Mouse (Mus musculus) brain, embryonic 18.5 days (tissue): ENCODE data around the gene Pten.
"Not testable (repeated sequence)": the region's sequence is repeated elsewhere in the genome, so short reads cannot be mapped to it uniquely, and the experiment has no call there.

ENCODE experiments used
- DNase-seq: peaks from one replicate; pipeline ENCODE4 v3.0.0-alpha.2; 2012; ENCODE audit warnings: low read depth, low spot score

The Pten gene

DNA sequence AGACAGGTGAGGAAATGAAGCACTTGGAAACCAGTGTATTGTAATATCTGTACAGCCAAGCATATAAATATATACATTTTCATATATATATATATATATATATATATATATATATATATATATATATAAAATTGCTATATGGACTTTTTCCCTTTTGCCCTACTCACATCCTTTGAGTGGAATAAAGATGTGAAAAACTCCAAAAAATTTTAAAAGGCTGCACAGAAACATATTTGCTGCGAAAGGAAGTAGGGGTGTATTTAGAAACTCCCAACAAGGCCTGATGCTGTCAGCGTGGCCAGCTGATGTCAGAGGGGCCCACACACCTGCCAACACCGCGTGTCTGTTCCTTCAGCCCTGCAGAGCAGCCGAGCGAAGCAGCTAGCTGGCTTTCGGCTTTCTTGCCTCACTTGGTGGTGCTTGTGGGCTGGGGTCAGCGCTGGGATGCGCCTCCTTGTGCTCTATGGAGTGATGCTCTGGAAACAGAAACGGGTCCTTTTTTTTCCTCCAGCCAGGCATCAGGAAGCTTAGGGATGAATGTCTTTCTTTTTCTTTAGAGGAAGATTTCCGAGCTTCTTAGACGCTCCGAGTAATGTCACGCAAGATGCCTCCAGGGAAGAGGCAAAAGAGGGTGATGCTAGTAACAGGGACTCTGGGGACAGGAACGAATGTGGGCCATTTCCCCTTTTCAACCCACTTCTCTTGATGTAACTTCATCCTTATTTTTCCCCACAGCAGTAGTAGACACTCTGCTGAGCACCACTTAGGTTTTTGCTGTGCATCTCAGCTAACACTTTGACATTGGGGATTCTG is 2.9 kb upstream of the Pten start:
- no peak for DNase-seq

- no peak for DNase-seq
Measured at GRCm38 (mm10) chr19:32755104-32755791, 2.0 kb upstream of the Pten start.

DNA sequence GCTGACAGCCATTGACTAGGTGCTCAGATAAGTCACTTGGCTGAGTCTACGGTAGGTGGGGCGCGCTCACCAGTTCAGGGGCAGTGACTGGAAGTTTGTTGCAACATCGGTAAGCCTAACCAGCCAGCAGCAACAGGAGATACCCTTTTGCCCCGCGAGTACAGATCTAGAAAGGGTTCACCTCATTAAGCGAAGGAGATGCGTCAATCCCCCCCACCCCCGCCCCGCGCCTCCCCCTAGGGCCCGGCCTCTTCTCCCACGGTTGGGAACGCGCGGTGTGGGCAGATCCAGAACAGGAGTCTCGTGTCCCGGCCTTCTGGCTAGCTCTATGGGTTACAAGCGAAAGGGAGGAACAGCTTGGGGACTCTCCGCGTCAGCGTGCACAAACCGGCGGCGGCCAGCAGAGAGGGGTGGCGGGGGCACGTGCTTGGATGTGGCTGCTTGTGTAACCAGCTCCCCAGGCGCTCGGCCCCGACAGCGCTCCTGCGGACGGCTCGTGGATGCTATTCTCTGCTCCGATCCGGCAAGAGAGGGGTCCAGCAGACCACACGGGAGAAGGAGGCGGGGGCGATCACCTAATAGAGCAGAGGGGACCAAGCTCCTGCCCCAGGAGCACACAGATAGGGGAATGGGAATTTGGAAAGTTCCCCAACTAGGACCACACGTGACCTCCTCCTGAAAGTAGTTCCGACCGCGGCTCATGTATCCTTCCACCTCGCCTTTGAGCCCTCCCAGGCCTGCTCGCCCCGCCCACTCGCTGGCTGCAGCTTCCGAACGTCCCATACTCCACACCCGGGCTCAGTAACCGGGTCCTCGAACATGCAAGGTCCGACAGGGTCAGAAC is 1.3 kb upstream of the Pten start:
- DNase-seq, result peak; percentile 94

DNA sequence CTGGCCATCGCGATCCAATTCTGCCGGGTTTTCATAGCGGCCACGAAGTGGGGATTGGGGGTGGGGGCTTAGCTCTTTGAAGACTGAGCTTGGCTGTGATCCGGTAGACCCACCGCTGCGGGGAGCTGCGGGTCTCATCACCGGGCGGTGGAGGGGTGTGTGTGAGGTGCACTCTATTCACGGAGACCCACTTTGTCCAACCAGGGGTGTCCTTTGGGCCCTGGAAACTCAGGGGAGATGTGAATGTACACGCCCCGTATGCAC is 729 bp upstream of the Pten start:
- DNase-seq, result no peak

GRCm38 (mm10) chr19:32757831-32758792 is 815 bp downstream of the Pten start:
- DNase-seq, result peak; percentile 12

DNA sequence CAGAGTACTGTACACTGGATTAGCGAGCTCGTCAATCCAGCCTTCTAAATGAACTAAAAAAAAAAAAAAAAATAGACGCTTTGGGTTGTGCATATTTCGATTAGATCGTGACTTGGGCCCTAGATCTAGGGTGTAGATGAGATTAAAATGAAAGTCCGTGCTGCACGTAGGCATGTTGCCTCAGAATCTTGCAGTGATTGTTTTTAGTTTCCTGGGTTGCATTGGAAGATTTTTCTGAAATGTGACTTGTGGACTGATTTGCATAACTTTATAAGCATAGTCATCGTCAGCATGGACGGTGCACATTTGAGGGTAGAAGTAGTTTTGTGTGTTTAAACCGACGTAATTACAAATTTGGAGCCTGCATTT is 1.5 kb downstream of the Pten start:
- no peak for DNase-seq

DNA sequence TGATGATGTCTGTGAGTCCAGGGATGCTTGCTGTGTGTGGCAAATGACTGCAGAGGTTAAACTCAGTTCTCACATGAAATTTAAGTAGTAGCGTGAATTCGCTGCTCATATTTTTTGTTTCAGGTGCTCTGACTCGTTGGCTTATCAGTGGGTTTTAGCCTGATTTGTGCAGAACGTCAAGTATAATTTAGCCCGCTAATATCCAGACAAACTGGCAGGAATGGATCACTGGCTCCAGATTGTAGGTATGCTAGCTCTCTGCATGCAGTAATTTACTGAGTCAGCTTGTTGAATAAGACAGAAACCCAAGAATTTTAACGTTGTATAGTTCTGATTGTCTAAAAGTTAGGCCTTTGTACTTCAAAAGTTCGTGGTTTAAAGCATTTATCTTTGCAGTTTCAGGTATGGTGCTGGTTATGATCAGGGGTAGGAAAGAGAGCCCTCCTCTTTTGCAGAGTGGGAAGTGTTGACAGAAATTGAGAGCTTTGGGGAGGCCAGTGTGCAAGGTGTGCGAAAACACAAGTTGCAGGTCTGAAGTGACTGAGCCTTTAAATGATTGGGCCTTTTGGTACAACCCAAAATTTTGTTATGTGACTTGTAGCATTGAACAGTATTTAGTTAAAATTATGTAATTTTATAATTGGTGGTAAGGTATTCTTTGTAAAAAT is 2.2 kb downstream of the Pten start:
- DNase-seq, result no peak

GRCm38 (mm10) chr19:32760499-32760898 is 3.2 kb downstream of the Pten start:
- no peak for DNase-seq

- no peak for DNase-seq
Measured at GRCm38 (mm10) chr19:32761162-32761561, 3.9 kb downstream of the Pten start.

DNA sequence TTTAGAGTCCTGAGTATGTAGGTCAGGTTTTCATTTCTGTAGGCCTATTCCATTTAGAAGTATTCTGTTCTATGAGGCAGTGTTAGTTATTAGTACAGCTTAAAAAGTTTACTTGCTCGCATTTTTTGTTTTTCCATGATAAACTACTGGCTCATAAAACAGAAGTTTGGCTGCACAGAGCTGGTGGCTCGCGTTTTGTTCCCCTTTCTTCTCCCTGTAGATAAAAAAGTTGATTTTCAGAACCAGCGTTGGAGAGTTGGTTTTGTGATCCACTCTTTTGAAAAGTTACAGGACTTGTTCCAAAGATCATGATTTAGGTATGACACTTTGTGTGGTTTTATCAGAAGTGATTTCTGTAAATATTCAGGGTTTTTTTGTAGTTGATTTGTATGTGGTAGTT is 5.2 kb downstream of the Pten start:
- DNase-seq, result no peak

DNA sequence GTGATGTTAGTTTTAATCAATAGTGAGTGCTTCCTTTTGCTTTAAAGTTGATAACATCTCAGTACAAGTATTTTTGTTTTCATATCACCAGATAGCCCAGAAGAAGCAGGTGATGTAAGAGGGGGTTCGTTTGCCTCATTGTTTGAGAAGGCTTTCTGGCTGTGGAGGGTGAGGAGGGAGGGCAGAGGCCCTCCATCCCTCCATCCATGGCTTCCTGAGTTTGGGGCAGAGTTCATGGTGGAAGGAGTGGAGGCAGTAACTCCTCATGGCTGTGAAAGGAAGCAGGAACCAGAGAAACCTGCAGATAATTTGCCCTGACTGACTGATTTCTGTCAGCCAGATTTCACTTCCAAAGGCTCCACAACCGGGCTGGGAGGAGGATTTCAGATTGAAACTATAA is 21.1 kb downstream of the Pten start:
- no peak for DNase-seq

GRCm38 (mm10) chr19:32779131-32779530 is 21.8 kb downstream of the Pten start:
- no peak for DNase-seq

DNA sequence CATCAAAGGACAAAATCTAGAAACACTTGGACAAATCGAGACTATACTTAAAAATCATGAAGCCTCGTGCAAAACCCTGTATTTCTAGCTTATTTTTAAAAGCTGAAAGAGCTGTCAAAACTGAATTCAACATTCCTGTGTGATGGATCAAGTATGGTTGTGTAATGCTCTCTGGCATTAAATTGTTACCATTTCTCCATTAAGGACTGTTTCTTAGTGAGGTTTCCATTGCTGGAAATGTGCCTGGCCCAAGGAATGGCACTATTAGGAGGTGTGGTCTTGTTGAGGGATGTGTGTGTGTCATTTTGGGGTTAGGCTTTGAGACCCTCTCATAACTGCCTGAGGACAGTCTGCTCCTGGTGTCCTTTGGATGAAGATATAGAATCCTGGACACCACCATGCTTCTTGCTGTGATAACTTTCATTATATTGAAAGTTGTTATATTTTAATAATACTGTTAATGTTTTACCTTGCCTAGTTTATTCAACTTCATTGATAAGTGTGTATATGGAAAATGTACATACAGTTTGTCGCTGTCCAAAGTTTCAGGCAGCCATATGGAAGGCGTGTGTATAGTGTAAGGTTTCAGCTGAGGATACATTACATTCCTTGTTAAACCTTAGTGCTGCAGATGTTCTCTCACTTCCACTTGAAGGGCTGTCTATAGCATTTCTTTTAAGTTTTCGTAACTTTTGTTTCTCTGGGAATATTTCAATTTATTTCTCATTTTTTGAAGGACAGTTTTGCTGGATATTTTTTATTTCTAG is 24.2 kb downstream of the Pten start:
- DNase-seq, result no peak

GRCm38 (mm10) chr19:32787388-32787787 is 30.1 kb downstream of the Pten start:
- not testable (repeated sequence) for DNase-seq

DNA sequence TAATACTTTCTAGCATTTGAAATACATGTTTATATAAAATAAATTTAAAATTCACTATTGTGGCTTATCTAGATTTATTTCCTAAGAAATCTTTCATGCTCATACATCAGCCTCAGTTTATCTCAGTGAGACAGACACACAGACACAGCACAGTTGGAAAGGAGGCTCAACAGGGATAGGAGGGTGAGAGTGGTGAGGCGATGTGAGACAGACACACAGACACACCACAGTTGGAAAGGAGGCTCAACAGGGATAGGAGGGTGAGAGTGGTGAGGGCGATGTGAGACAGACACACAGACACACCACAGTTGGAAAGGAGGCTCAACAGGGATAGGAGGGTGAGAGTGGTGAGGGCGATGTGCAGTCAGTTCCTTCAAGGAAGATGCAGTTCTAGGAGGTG is 30.7 kb downstream of the Pten start:
- DNase-seq, result not testable (repeated sequence)

- no peak for DNase-seq
Measured at GRCm38 (mm10) chr19:32789535-32789934, 32.2 kb downstream of the Pten start.

- no peak for DNase-seq
Measured at GRCm38 (mm10) chr19:32792610-32793009, 35.3 kb downstream of the Pten start.

- DNase-seq, result no peak
Measured at GRCm38 (mm10) chr19:32793901-32794300, 36.6 kb downstream of the Pten start.

DNA sequence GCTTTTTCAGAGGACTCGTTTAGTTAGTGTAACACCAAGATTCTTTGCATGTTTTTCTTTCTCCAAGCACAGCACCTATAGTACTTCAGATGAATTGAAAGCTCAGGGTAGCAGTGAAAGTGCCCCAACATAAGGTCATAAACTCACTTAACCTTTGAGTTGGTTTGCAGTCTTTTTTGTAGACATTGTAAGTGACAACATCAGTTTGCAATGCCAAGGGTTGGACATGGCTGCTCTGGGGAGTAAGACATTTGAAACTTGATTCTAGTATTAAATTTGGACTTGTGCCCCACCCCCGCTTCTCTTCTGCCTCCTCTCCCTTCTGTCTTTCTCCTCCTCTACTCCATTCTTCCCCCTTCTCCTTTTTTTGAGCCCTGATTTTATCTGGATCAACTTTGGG is 43.3 kb downstream of the Pten start:
- DNase-seq, result no peak

- DNase-seq, result no peak
Measured at GRCm38 (mm10) chr19:32804703-32805102, 47.4 kb downstream of the Pten start.
